Mouse (Mus musculus): ENCODE results near the gene B3gnt3. TPM values are rescaled to one million over a fixed set of nuclear protein-coding genes. Genes with fewer than 3 reads are reported as not detected.

Gene B3gnt3
- polyA plus RNA-seq, 1 experiment: 0.46 TPM

GRCm38 (mm10) chr8:71665331-71666130 lies 36.1 kb downstream of the B3gnt3 start:
- DNase-seq (ENCODE audit: low read depth): peak; percentile 80
- TF ChIP-seq POLR2A (IDR thresholded peaks at IDR 0.05; ENCODE audit: borderline replicate concordance, extremely low read depth, insufficient read depth, insufficient read length, poor library complexity, severe bottlenecking) (no peak), CTCF (IDR thresholded peaks at IDR 0.05; ENCODE audit: borderline replicate concordance, extremely low read depth, insufficient read depth, insufficient read length) (no peak)

- DNase-seq (ENCODE audit: low read depth): peak; percentile 91
- TF ChIP-seq CTCF (IDR thresholded peaks at IDR 0.05; ENCODE audit: borderline replicate concordance, extremely low read depth, insufficient read depth, insufficient read length) (peak; percentile 100), POLR2A (IDR thresholded peaks at IDR 0.05; ENCODE audit: borderline replicate concordance, extremely low read depth, insufficient read depth, insufficient read length, poor library complexity, severe bottlenecking) (no peak)
Measured at GRCm38 (mm10) chr8:71660325-71661120, 41.1 kb downstream of the B3gnt3 start.

GRCm38 (mm10) chr8:71659751-71660150 lies 41.8 kb downstream of the B3gnt3 start:
- DNase-seq (ENCODE audit: low read depth): peak; percentile 83
- no peak for TF ChIP-seq CTCF (IDR thresholded peaks at IDR 0.05; ENCODE audit: borderline replicate concordance, extremely low read depth, insufficient read depth, insufficient read length)

- DNase-seq (ENCODE audit: low read depth): no peak
- no peak for TF ChIP-seq POLR2A (IDR thresholded peaks at IDR 0.05; ENCODE audit: borderline replicate concordance, extremely low read depth, insufficient read depth, insufficient read length, poor library complexity, severe bottlenecking)
- TF ChIP-seq CTCF (IDR thresholded peaks at IDR 0.05; ENCODE audit: borderline replicate concordance, extremely low read depth, insufficient read depth, insufficient read length): no peak
Measured at GRCm38 (mm10) chr8:71658515-71659049, 43.0 kb downstream of the B3gnt3 start.

- no peak for DNase-seq (ENCODE audit: low read depth)
- TF ChIP-seq POLR2A (IDR thresholded peaks at IDR 0.05; ENCODE audit: borderline replicate concordance, extremely low read depth, insufficient read depth, insufficient read length, poor library complexity, severe bottlenecking): no peak
- no peak for TF ChIP-seq CTCF (IDR thresholded peaks at IDR 0.05; ENCODE audit: borderline replicate concordance, extremely low read depth, insufficient read depth, insufficient read length)
Measured at GRCm38 (mm10) chr8:71657816-71658215, 43.8 kb downstream of the B3gnt3 start.

GRCm38 (mm10) chr8:71654600-71654999 lies 47.0 kb downstream of the B3gnt3 start:
- no peak for TF ChIP-seq POLR2A (IDR thresholded peaks at IDR 0.05; ENCODE audit: borderline replicate concordance, extremely low read depth, insufficient read depth, insufficient read length, poor library complexity, severe bottlenecking)
- no peak for TF ChIP-seq CTCF (IDR thresholded peaks at IDR 0.05; ENCODE audit: borderline replicate concordance, extremely low read depth, insufficient read depth, insufficient read length)
- peak; percentile 56 for DNase-seq (ENCODE audit: low read depth)

GRCm38 (mm10) chr8:71645510-71645909 lies 56.1 kb downstream of the B3gnt3 start:
- no peak for DNase-seq (ENCODE audit: low read depth)
- TF ChIP-seq POLR2A (IDR thresholded peaks at IDR 0.05; ENCODE audit: borderline replicate concordance, extremely low read depth, insufficient read depth, insufficient read length, poor library complexity, severe bottlenecking) (no peak), CTCF (IDR thresholded peaks at IDR 0.05; ENCODE audit: borderline replicate concordance, extremely low read depth, insufficient read depth, insufficient read length) (no peak)

Other genes with a start within 250 kb of the B3gnt3 start
- gene Abhd8, start 238.1 kb downstream of the B3gnt3 start, polyA plus RNA-seq (2012; rRNA removed): 163 and 168 TPM in 2 replicates
- 94.8 and 124 TPM in 2 replicates for gene Mrpl34, start 236.8 kb downstream of the B3gnt3 start, polyA plus RNA-seq (2012; rRNA removed)
- 206 and 229 TPM in 2 replicates for gene Dda1, start 232.6 kb downstream of the B3gnt3 start, polyA plus RNA-seq (2012; rRNA removed)
- 124 and 153 TPM in 2 replicates for gene Ano8, start 215.8 kb downstream of the B3gnt3 start, polyA plus RNA-seq (2012; rRNA removed)
- 25.5 and 34.2 TPM in 2 replicates for gene Gtpbp3, start 213.7 kb downstream of the B3gnt3 start, polyA plus RNA-seq (2012; rRNA removed)
- gene Plvap, start 190.0 kb downstream of the B3gnt3 start, polyA plus RNA-seq (2012; rRNA removed): 10.1 and 13.0 TPM in 2 replicates
- gene Ccdc194, start 176.1 kb downstream of the B3gnt3 start, polyA plus RNA-seq (2012; rRNA removed): 0.11 and 0.56 TPM in 2 replicates
- gene Bst2, start 164.3 kb downstream of the B3gnt3 start, polyA plus RNA-seq (2012; rRNA removed): 11.4 and 18.1 TPM in 2 replicates
- gene Mvb12a, start 158.9 kb downstream of the B3gnt3 start, polyA plus RNA-seq (2012; rRNA removed): 74.0 and 112 TPM in 2 replicates
- 0.07 and 0.16 TPM in 2 replicates for gene Tmem221, start 142.9 kb downstream of the B3gnt3 start, polyA plus RNA-seq (2012; rRNA removed)
- not detected in 2 replicates for gene Nxnl1, start 135.2 kb downstream of the B3gnt3 start, polyA plus RNA-seq (2012; rRNA removed)
- gene Slc27a1, start 132.9 kb downstream of the B3gnt3 start, polyA plus RNA-seq (2012; rRNA removed): 130 and 165 TPM in 2 replicates
- gene Pgls, start 109.6 kb downstream of the B3gnt3 start, polyA plus RNA-seq (2012; rRNA removed): 113 and 128 TPM in 2 replicates
- gene Fam129c, start 104.1 kb downstream of the B3gnt3 start, polyA plus RNA-seq (2012; rRNA removed): 7.7 and 8.7 TPM in 2 replicates
- gene Colgalt1, start 90.8 kb downstream of the B3gnt3 start, polyA plus RNA-seq (2012; rRNA removed): 128 and 150 TPM in 2 replicates
- 84.9 and 86.4 TPM in 2 replicates for gene Unc13a, start 30.0 kb downstream of the B3gnt3 start, polyA plus RNA-seq (2012; rRNA removed)
- 3.7 and 5.1 TPM in 2 replicates for gene Jak3, start 25.5 kb downstream of the B3gnt3 start, polyA plus RNA-seq (2012; rRNA removed)
- 0.60 and 1.1 TPM in 2 replicates for gene Insl3, start 12.6 kb downstream of the B3gnt3 start, polyA plus RNA-seq (2012; rRNA removed)
- 146 and 203 TPM in 2 replicates for gene Fcho1, start 23.9 kb upstream of the B3gnt3 start, polyA plus RNA-seq (2012; rRNA removed)
- 1.9 and 3.7 TPM in 2 replicates for gene Zfp709, start 180.2 kb upstream of the B3gnt3 start, polyA plus RNA-seq (2012; rRNA removed)
- 9.0 and 13.1 TPM in 2 replicates for gene Zfp882, start 206.8 kb upstream of the B3gnt3 start, polyA plus RNA-seq (2012; rRNA removed)
- gene Zfp617, start 206.8 kb upstream of the B3gnt3 start, polyA plus RNA-seq (2012; rRNA removed): 18.2 and 20.9 TPM in 2 replicates
- 22.0 and 22.3 TPM in 2 replicates for gene Zfp961, start 249.2 kb upstream of the B3gnt3 start, polyA plus RNA-seq (2012; rRNA removed)

All from brain, embryonic 14.5 days (tissue).